Mouse (Mus musculus) gastrocnemius, postnatal 4 days (tissue): ENCODE measurements around the gene Lin7a. TPM values are rescaled to one million over a fixed set of nuclear protein-coding genes. Genes with fewer than 3 reads are reported as not detected.

Experiments used
- DNase-seq, 2 experiments: peaks; one replicate each; pipeline ENCODE4 v3.0.0; 2021 to 2022; ENCODE audit warnings: low spot score in 2 of 2, mixed read lengths in 2 of 2
- total RNA-seq, 2 experiments: library from RNA; stranded (reverse); gene quantifications; 2 replicates each; pipeline ENCODE4 v1.2.3; 2021

Gene Lin7a
- total RNA-seq, 2 experiments from 2014 or later: 3.0 to 3.1 TPM

GRCm38 (mm10) chr10:107315251-107315650 is 43.8 kb downstream of the Lin7a start:
- no peak for DNase-seq

GRCm38 (mm10) chr10:107315681-107316080 is 44.2 kb downstream of the Lin7a start:
- DNase-seq: no peak

- no peak for DNase-seq
Measured at GRCm38 (mm10) chr10:107316100-107316499, 44.6 kb downstream of the Lin7a start.

- DNase-seq: no peak
Measured at GRCm38 (mm10) chr10:107319648-107320047, 48.2 kb downstream of the Lin7a start.

GRCm38 (mm10) chr10:107323865-107324264 is 52.4 kb downstream of the Lin7a start:
- no peak for DNase-seq

GRCm38 (mm10) chr10:107325558-107325957 is 54.1 kb downstream of the Lin7a start:
- DNase-seq: no peak

- no peak for DNase-seq
Measured at GRCm38 (mm10) chr10:107339524-107339923, 68.0 kb downstream of the Lin7a start.

GRCm38 (mm10) chr10:107341151-107341550 is 69.7 kb downstream of the Lin7a start:
- no peak for DNase-seq

- DNase-seq: no peak
Measured at GRCm38 (mm10) chr10:107344200-107344599, 72.7 kb downstream of the Lin7a start.

GRCm38 (mm10) chr10:107347842-107348241 is 76.4 kb downstream of the Lin7a start:
- DNase-seq: no peak

- DNase-seq: no peak
Measured at GRCm38 (mm10) chr10:107351696-107352485, 80.4 kb downstream of the Lin7a start.

GRCm38 (mm10) chr10:107353483-107353882 is 82.0 kb downstream of the Lin7a start:
- DNase-seq: peak in 1 of 2 experiments; percentile 27

GRCm38 (mm10) chr10:107358443-107359040 is 87.1 kb downstream of the Lin7a start:
- no peak for DNase-seq

GRCm38 (mm10) chr10:107359296-107359695 is 87.8 kb downstream of the Lin7a start:
- DNase-seq: no peak

GRCm38 (mm10) chr10:107361546-107361945 is 90.1 kb downstream of the Lin7a start:
- DNase-seq: no peak

- no peak for DNase-seq
Measured at GRCm38 (mm10) chr10:107362026-107362425, 90.5 kb downstream of the Lin7a start.

- DNase-seq: no peak
Measured at GRCm38 (mm10) chr10:107363049-107363816, 91.7 kb downstream of the Lin7a start.

GRCm38 (mm10) chr10:107377218-107377617 is 105.7 kb downstream of the Lin7a start:
- DNase-seq: no peak

- DNase-seq: no peak
Measured at GRCm38 (mm10) chr10:107381143-107381746, 109.8 kb downstream of the Lin7a start.

GRCm38 (mm10) chr10:107383825-107384224 is 112.3 kb downstream of the Lin7a start:
- no peak for DNase-seq

- DNase-seq: peak in 1 of 2 experiments; percentile 31
Measured at GRCm38 (mm10) chr10:107389505-107389904, 118.0 kb downstream of the Lin7a start.
